Mouse (Mus musculus) lung, postnatal 25 days (tissue): ENCODE results near the gene Sema6d.

Experiments
- DNase-seq: peaks from one replicate; pipeline ENCODE4 v3.0.0; 2022; ENCODE audit warnings: low spot score

Gene Sema6d

DNA sequence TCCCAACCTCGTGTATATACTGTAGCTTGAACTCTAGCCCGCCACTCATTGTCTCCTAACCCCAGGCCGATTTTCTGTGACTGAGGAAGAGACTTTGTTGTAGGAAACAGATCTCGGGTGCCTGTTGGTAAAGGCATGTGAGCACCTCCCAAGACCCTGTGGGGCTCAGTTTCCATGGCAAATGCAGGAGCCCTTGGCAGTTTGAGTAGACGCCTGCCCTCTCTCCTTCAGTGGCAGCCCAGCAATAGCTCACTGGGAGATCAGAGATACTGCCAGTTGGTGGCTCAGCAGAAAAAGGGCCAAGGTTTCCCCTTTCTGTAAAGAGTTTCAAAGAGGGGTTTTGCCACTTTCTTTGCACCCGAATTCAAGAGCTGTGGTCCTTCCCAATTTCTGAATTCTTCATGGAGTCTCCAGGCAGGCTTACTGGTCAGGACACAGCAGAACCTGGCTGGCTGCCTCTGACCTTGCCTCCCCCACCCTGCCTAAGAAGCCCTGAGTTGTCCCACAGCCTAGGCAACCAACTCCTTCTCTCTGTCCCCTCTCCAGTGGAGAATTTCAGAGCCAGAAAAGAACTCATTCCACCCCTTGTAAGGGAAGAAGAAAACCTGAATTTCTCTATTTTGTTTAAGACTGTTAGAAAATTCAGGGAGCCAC lies 312.1 kb downstream of the Sema6d start:
- DNase-seq, result no peak

DNA sequence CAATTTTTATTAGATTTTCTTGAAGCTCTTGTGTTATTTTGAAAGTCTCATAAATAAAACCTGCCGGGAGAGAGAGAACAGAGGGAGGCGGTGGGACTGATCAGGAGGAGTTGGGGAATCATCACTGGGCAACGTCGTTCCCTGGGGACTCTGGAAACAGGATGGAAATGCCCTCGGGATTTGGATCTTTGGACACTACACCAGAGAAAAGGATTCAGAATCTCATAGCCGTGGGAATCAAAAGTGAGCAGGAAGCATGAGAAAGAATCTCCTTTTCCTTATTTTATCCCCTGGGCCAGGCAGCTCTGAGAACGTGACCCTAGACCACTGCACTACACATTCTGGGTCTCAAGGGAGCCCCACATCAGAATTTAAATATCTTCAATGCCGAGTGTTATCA lies 313.8 kb downstream of the Sema6d start:
- DNase-seq, result peak; percentile 9

DNA sequence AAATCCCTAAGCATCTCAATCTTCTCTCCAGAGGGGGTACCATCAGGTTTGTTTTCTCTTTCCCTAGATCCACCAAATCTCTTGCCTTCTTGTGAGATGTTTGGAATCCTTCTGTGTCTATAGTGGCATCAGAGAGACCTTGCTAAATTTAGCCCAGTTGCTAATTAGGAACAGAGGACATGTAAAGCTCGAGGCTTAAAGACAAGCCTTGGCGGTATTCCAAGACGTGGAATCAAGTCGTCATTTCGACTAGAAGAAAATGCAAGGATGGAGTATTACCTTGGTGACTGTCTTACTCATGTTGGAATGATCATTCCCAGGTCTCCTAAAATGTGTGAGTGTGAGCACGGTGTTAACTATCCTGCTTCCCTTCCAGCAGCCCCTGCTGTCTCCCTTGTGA lies 314.2 kb downstream of the Sema6d start:
- no peak for DNase-seq

DNA sequence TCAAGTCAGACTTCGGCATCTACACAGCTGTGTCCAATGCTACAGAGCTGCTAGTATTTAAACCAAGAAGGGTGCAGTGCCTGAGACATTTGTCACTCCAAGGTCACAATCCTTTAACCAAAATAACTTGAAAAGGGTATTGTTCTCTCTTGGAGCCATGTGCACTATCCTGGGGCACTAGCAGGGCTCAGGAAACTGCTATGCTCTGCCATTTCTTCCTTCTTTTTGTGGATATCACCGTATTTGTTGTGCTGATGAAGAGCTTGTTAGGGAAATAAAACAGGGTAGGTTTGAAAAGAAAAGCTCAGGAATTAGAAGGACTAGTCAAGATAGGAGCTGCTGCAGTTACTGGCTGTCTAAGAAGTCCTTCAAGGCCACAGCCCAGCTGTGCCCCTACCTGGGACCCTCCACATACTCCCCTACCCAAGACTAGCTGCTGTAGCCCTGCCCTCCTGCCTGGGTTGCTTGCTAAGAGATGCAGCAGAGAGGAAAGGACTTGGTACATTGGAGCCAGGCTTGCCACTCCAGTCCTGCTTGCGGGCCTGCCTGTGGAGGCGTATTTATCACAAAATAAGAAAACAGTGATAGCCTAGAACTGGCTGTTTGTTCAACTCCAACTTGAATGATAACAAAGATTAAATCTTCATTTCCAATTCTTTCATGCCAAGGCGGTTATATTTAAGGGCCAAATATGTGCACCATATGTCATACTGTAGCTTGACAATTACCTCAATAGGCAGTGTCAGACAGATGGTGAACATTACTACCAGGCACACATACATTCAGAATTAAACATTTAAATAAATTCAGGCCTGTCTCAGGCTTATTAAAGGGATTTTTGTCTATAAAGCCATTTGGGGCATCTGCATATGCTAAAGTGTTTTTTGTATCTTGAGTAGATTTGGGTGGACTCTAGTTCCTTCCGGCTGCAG lies 315.1 kb downstream of the Sema6d start:
- DNase-seq, result no peak

DNA sequence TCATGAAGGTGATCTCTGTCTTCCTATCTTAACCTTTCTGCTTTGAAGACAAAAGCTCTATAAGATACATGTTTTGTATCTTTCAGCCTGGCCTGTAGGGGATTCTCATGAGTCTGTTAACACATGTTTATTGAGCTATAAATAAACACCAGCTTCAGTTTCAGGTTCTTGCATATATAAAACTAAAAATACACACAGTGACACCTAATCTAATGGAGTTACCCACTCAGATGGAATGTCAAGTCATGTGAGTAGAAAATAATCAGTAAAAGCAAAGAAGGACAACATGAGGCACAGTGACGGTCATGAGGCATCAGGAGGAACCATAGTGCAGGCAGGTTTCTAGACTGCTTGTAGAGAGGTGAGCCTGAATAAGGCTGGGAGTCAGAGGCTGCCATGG lies 319.2 kb downstream of the Sema6d start:
- DNase-seq, result no peak

DNA sequence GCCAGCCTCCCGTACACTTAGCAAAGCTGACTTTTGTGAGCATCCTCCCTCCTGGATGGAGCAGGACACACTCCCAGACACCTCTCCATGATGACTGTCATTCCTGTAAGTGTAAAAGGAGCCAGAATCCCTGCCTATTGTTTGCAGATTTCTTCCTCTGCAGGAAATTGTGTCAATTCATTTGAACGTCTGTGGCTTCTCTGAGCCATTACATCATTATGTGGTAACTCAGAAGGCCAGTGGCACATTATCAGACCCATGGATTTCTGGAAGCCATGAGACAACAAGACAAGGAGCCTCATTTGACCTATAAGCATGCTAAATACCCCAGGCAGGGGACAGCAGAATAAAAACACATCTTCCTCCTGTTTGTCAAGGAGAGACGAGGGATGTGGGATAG lies 327.0 kb downstream of the Sema6d start:
- no peak for DNase-seq

DNA sequence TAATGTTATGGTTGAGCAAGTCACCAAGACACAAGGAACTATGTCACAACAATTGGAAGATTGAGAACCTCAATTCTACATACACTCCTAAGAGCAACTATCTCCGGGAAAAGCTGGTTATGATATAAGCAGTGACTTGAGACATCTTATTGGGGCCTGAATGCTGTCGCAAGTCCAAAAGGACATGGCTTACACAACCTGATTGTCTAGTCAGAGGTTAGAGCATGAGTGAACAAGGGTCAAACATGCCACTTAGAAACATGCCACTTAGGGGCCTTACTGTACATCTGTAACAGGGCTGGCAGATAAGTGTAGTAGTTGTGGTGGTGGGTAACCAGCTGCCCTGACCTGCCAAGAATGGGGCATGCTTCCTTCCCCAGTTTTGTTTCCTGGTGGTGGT lies 328.6 kb downstream of the Sema6d start:
- no peak for DNase-seq

DNA sequence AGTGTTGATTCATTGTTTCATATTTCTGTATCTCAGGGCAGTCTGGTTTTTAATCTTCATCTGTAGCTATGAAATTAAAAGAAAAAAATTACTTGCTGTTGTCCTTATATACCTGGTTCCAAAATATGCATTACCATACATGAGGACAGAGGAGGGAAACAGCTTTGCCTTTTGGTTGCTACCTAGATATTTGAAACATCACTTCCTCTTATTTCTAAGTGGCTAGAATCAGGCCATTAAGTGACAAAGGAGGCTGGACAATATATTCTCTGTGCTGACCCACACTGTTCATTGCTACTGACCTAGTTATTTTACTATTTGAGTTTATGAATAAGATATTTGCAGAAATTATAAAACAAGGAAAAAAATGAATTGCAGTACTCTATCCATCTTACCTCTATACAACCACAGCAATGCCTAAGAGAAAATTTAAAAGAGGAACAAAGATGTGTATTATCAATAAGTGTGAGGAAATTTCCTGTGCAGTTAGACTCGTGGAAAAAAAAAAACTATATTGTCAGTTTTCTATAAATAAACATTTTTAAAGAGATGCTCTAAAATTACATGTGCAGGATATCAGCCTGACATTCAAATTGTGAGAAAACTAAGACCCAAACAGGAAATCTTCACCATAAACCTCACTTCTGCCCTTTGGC lies 330.5 kb downstream of the Sema6d start:
- no peak for DNase-seq

DNA sequence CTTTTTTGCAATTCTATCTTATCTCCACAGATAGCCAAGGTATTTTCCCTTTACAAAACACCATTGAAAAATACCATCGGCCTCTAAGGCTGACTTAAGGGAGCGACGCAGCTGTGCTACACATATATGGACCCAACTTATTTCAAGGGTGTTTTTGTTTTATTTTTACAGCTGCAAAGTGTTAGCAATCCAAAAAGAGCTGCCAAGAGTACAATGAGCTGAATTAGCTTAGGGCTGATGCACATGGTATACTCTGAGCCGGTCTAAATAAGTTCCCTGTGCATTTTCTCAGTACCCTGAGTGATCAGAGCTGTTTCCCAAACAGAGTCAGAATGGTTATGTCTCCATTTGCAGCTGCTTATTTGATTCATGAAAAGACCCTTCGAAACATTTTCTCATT lies 340.0 kb downstream of the Sema6d start:
- DNase-seq, result no peak

DNA sequence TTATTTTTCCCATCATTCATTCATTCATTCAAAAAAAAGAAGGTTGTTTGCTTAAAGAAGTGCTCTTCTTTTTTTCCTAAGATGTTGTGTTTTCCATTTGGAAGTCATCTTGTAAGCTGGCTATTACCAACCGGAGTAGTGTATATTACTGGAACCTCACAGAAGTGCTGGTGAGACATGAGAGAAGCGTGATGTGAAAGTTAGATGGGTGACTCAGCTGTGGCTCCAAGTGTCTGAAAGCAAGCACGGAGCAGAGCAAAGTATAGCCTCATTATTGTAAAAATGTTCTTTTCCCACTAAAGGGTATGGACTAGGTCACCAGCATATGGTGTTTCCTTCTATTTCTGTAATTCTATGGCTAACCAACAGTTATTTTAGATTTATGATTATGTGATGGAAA lies 340.9 kb downstream of the Sema6d start:
- no peak for DNase-seq

DNA sequence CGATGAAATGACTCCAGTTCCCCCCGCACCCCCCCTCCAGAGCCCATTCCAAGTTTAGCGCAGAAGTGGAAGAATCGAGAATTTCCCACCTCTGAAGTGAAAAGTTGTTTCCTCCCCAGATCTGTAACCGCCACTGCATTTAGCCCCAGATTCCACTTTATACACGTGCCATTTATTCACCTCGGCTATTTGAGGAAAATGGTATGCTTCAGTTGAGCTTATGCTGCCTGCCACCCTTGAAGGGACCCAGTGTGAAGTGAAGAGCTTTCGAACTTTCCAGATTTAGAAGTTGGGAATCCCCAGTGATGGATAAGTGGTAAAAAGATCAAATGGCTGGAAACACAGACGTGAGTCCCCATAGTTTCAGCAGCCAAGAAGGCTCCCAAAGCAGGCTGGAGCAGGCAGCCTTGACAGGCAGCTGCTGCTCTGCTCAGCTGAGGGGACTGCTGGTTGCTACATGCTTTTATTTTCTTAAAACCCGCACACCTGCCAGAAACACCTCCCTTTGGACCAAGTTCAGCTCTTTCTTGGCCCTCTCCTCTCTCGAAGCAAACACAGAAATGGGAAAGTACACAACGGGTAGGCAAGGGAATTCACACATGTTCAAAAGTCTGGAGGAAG lies 345.7 kb downstream of the Sema6d start:
- DNase-seq, result no peak

DNA sequence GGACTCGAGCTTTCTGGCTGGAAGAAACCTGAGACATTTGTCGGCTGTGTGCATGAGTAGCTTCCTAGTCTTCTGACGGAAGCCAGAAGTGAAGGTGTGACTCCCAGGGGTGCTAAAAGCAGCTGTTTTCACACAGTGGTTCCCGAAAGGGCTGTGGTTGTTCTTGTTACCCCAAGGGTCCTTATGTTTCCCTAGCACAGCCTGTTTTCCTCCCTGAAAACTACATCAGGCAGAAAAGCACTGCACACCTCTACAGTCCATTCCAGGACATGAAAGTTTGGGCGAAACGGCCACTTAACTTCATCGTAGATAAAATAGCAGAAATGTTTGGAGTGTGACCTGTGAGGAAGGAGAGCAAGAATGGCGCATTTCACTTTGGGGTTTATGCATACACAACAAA lies 346.9 kb downstream of the Sema6d start:
- DNase-seq, result no peak

DNA sequence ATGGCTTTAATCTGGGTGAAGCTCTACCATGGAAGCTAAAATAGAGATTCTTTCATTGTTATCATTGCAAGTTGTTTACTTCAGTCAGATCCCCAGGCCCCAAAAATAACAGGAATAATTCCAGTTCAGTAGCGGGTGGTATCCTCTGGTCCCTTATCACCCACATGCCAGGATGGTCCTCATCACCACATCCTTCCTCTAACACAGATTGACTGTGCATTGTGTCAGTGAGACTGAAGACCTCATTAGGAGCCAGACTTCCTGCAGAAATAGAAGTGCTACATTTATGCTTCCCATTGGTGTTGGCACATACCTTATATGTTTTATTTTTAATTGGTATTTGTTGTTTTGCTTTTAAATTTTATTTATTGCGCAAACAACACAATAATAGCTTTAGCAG lies 354.4 kb downstream of the Sema6d start:
- DNase-seq, result no peak

DNA sequence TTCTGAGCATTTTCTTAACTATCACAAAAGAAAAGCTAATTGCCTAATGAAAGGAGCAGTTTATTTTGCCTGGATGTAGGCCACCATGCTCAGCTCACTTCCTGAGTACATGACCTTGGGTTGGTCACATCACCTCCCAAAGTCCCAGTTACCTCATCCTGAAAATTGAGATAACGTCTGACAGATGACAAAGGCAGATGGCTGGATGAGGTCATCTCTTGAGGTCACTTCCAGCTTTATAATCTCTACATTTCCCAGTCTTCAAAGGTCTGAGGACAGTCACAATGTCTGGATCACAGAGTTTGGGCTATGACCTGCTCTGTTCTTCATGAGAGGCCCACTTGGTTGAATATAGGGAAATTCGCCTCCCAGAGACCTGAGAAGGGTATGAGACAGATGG lies 366.1 kb downstream of the Sema6d start:
- no peak for DNase-seq

DNA sequence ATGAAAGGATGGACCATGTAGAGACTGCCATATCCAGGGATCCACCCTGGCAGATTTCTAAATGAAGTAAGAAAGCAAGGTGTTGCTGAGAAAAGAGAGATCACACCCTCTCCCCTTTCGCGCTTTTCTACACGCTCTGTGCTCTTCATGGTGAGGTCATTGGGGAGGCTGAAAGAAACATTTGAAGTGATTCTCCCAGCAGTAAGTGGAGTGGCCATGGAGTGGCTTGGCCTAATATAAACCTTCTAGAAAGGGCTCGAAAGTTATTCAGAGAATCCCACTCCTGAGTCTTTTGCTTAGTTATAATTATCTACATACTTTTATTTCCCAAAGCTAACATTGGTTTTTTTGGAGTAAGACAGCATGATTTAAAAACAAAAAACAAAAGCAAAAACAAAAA lies 367.2 kb downstream of the Sema6d start:
- no peak for DNase-seq

DNA sequence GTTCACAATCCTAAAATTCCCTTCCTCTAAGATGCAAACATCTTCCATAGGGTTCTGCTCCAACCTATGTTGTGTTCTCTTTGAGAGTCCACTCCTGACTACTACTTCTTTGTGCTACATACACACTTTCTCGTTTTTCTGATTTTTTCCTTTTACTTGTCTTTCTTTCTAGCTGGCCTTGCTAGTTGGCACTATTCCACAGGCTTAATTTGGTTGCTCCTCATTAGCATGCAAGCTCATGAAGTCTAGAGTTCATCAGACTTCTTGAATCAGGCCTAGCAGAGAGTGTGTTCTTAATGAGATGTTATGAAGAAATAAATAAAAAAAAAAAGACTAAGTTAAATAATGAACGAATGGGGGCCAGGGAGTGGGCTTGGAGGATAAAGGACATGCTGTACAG lies 368.3 kb downstream of the Sema6d start:
- no peak for DNase-seq

DNA sequence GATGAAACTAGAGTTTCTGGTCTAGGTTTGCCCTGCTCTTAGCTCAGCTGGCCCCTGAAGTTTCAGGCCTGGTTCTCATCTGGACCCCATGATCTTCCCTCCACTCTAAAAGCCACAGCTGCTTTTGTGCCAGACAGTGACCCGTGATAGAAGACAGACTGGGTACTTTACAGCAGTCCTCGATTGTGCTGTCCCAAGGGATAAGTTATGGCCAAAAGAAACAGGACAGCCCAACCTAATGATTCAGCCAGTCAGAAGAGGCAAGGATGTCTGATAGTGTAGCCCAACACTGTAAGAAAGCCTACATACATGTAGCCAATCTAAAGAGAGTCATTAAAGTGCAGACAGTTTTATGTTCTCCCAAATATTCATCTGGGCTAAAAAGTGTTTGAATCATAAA lies 371.2 kb downstream of the Sema6d start:
- DNase-seq, result no peak

DNA sequence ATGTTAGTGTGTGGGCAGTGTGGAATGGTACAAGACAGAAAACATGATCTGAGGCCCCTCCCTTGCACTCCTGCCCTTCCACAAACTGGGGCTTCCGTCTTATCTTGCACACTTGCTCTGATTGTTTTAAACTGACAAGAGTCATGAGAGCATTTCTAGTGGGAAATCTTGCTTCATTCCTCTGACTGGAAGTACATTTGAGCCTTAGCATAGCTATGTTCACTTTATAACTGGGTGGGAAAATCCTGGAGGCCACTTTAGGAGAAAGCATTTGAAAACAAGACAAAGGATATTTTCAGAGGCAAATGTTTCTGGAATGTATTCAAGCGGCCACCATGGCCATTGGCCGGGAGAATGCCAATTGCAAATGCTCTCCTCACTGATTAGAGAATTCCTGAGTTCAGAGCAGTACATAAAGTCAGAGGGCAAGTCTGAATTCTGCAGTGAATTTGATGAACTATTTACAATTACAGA lies 371.6 kb downstream of the Sema6d start:
- DNase-seq, result peak; percentile 21

DNA sequence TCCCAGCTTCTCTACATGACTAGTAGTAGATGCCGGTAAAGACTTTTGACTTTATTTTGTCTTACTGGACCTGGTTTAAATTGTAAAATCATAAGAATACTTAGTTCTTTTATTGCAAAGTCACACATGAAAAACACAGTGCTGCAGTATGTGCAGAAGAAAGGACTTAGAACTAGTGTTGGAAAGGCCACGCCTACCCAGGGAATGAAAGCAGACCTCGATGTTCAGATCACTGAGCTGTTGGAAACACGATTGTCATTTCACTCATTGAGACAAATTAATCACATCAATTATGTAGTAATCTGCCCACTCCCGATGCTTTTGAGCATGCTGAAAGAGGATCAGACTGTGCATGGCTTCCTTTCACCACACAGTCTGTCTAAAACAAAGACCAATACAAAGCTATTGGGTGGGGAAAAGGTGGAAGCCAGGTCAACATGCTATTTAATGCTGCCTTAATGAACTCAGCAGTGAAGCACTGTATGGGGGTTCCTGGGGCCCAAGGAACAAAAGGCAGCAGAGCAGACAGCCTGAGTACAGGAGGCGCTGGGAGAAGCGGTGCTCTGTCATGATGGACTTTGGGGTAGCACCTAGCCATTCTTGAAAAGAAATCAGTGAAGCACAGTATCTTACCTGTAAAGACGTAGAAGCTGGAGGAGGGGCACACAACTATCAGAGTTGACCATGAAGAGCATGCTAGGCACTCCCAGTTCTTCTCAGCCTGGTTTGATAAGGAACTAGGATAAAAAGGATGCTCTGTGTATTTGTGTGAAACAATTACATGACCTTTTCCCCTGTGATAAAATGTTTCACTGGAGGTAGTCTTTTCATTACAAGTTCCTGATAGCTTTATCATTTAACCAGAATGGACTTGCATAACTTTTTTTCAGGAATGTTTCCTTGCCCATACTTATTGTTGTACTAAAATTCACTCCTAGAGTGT lies 375.5 kb downstream of the Sema6d start:
- no peak for DNase-seq

DNA sequence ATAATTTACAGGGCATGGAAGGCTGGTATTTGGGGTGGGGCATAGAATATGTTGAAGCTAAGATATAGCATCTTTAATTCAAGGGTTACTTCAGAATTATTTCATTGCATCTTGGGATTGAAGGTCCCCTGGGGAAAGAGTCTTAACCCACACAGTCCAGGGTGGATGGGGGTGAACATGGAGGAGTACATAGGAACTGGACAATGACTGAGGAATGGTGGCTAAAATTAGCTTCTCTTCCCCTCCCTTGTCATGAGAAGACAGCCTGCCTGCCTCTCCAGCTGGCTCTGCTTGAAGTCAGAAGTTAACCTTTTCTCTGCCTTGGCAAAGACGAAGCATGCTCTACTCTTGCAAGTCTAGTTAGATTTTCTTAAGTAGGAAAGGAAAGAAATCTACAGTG lies 377.7 kb downstream of the Sema6d start:
- no peak for DNase-seq

DNA sequence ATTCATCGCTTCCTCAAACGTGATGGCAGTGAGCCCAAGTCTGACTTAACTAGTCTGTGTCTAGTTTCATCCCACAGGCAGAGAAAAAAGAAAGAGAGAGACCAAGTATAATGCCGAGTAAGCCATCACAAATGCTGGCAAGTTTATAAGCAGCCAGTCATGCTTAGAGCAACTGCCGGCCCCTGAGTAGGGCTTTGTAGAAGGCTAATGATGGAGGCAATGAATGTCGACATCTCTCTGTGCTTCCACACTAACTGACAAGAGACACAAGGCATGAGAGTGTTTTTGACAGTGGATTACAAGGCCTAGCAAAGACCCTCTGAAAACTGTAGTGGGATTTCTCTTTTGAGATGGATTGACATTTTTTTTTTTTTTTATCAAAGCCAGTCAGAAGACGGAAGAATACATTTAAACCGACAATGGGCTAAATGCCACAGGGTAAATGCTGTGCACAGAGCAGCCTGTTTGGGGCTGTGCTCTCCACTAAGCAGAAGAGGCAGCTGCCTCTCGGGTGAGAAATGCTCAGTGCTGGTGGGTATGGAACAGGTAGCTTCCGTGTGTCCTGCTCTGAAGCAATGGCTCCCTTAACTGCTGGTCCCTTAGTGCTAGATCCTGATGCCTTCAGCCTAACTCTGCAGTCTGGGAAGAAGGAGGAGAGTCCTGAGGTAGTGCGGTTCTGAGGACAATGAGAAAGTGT lies 380.7 kb downstream of the Sema6d start:
- no peak for DNase-seq
